Mouse (Mus musculus) neural tube, embryonic 12.5 days (tissue): ENCODE data around the gene Plppr3. TPM values are rescaled to one million over a fixed set of nuclear protein-coding genes. Genes with fewer than 3 reads are reported as not detected.

Experiments
- ATAC-seq: fragments of 200-750 bp; cut with Nextera tagmentation; 2 replicates; pipeline ENCODE4 v1.8.0; 2017; ENCODE audit warnings: low read depth, mild to moderate bottlenecking, moderate TSS enrichment, moderate library complexity; ENCODE audit not compliant: low FRiP score
- H3K27ac ChIP-seq: fragments of 300-500 bp; sonication (generic); 2 replicates; pipeline ENCODE4 v1.5.1; 2016
- H3K27me3 ChIP-seq: fragments of 300-500 bp; sonication (generic); replicated peaks from 2 replicates; pipeline ENCODE4 v1.6.1; 2016; ENCODE audit warnings: mild to moderate bottlenecking
- H3K36me3 ChIP-seq: fragments of 300-500 bp; sonication (generic); 2 replicates; pipeline ENCODE4 v1.6.1; 2016; ENCODE audit warnings: mild to moderate bottlenecking
- H3K4me1 ChIP-seq: fragments of 300-500 bp; sonication (generic); 2 replicates; pipeline ENCODE4 v1.6.1; 2016
- H3K4me2 ChIP-seq: fragments of 300-500 bp; sonication (generic); replicated peaks from 2 replicates; pipeline ENCODE4 v1.6.1; 2016; ENCODE audit warnings: mild to moderate bottlenecking
- H3K4me3 ChIP-seq: fragments of 300-500 bp; sonication (generic); 2 replicates; pipeline ENCODE4 v1.5.1; 2016
- H3K9ac ChIP-seq: fragments of 300-500 bp; sonication (generic); 2 replicates; pipeline ENCODE4 v1.6.1; 2016; ENCODE audit warnings: mild to moderate bottlenecking
- H3K9me3 ChIP-seq: fragments of 300-500 bp; sonication (generic); 2 replicates; pipeline ENCODE4 v1.6.1; 2016; ENCODE audit warnings: mild to moderate bottlenecking
- WGBS: fragments of 180-500 bp; shearing (Covaris S2); methylation state at CpG from one replicate; pipeline ENCODE4 v1.1.7; 2016; 5-methylcytosine and 5-hydroxymethylcytosine counted together
- polyA plus RNA-seq: library from polyadenylated mRNA; unstranded; fragments of >200 nt; fragmentation: Nextera tagmentation; extraction: Ambion mirVana; gene quantifications from 2 replicates; pipeline ENCODE4 v1.2.1, GENCODE M21; 2016

Gene Plppr3
- polyA plus RNA-seq, 1 experiment from 2014 or later = 296 TPM

GRCm38 (mm10) chr10:79879527-79879926 is 5.1 kb upstream of the Plppr3 start:
- ATAC-seq = no peak
- H3K27ac ChIP-seq = no peak overlapping the region
- H3K36me3 ChIP-seq = no peaks in the 10 kb centered on the region
- 40% methylated on average over 3 of the region's 3 CpGs for WGBS
- no peaks in the 10 kb centered on the region for H3K9me3 ChIP-seq
- H3K4me3 ChIP-seq = no peak overlapping the region
- H3K9ac ChIP-seq = no peak overlapping the region
- H3K4me2 ChIP-seq = no peak overlapping the region
- peaks cover 26% of the 10 kb centered on the region for H3K27me3 ChIP-seq
- peaks cover 23% of the 10 kb centered on the region for H3K4me1 ChIP-seq

- H3K9ac ChIP-seq = no peak overlapping the region
- WGBS = 47% methylated on average over 12 of the region's 12 CpGs
- H3K9me3 ChIP-seq = no peaks in the 10 kb centered on the region
- no peak for ATAC-seq
- H3K27me3 ChIP-seq = peaks cover 20% of the 10 kb centered on the region
- H3K4me2 ChIP-seq = no peak overlapping the region
- peaks cover 29% of the 10 kb centered on the region for H3K4me1 ChIP-seq
- H3K36me3 ChIP-seq = no peaks in the 10 kb centered on the region
- H3K27ac ChIP-seq = no peak overlapping the region
- H3K4me3 ChIP-seq = no peak overlapping the region
Measured at GRCm38 (mm10) chr10:79877757-79878156, 3.3 kb upstream of the Plppr3 start.

- Histone ChIP-seq H3K27ac (no peak overlapping the region), H3K36me3 (no peaks in the 10 kb centered on the region), H3K9ac (no peak overlapping the region), H3K27me3 (peaks cover 14% of the 10 kb centered on the region), H3K4me2 (no peak overlapping the region), H3K4me3 (no peak overlapping the region), H3K4me1 (peaks cover 31% of the 10 kb centered on the region), H3K9me3 (no peaks in the 10 kb centered on the region)
- no peak for ATAC-seq
- 54% methylated on average over 1 of the region's 1 CpGs for WGBS
Measured at GRCm38 (mm10) chr10:79877174-79877573, 2.7 kb upstream of the Plppr3 start.

GRCm38 (mm10) chr10:79873715-79874289 is 632 bp downstream of the Plppr3 start:
- Histone ChIP-seq H3K4me3 (peak overlapping the region; percentile 73), H3K27ac (peak overlapping the region; percentile 86), H3K9ac (peak overlapping the region; percentile 94), H3K4me2 (peak overlapping the region; percentile 80), H3K4me1 (peaks cover 42% of the 10 kb centered on the region), H3K9me3 (no peaks in the 10 kb centered on the region), H3K27me3 (no peaks in the 10 kb centered on the region), H3K36me3 (peaks cover 28% of the 10 kb centered on the region)
- WGBS = 2% methylated on average over 26 of the region's 26 CpGs
- peak; percentile 57 for ATAC-seq

GRCm38 (mm10) chr10:79873313-79873712 is 1.1 kb downstream of the Plppr3 start:
- H3K4me2 ChIP-seq = peak overlapping the region; percentile 80
- no peak overlapping the region for H3K27ac ChIP-seq
- H3K27me3 ChIP-seq = no peaks in the 10 kb centered on the region
- peak overlapping the region; percentile 73 for H3K4me3 ChIP-seq
- H3K4me1 ChIP-seq = peaks cover 42% of the 10 kb centered on the region
- H3K36me3 ChIP-seq = peaks cover 28% of the 10 kb centered on the region
- ATAC-seq = 0 out of 2 replicates have a peak, but pooled peaks have one; percentile 6
- 2% methylated on average over 6 of the region's 6 CpGs for WGBS
- H3K9ac ChIP-seq = peak overlapping the region; percentile 94
- H3K9me3 ChIP-seq = no peaks in the 10 kb centered on the region

GRCm38 (mm10) chr10:79872862-79873261 is 1.6 kb downstream of the Plppr3 start:
- H3K9ac ChIP-seq = peak overlapping the region; percentile 94
- no peak overlapping the region for H3K27ac ChIP-seq
- H3K27me3 ChIP-seq = no peaks in the 10 kb centered on the region
- 50% methylated on average over 3 of the region's 3 CpGs for WGBS
- peak overlapping the region; percentile 73 for H3K4me3 ChIP-seq
- no peaks in the 10 kb centered on the region for H3K9me3 ChIP-seq
- H3K4me2 ChIP-seq = peak overlapping the region; percentile 80
- peaks cover 28% of the 10 kb centered on the region for H3K36me3 ChIP-seq
- peaks cover 42% of the 10 kb centered on the region for H3K4me1 ChIP-seq
- no peak for ATAC-seq

GRCm38 (mm10) chr10:79871845-79872244 is 2.6 kb downstream of the Plppr3 start:
- H3K9me3 ChIP-seq = no peaks in the 10 kb centered on the region
- no peak overlapping the region for H3K27ac ChIP-seq
- ATAC-seq = no peak
- H3K9ac ChIP-seq = no peak overlapping the region
- peaks cover 36% of the 10 kb centered on the region for H3K36me3 ChIP-seq
- no peaks in the 10 kb centered on the region for H3K27me3 ChIP-seq
- peaks cover 43% of the 10 kb centered on the region for H3K4me1 ChIP-seq
- peak overlapping the region; percentile 80 for H3K4me2 ChIP-seq
- WGBS = 93% methylated on average over 8 of the region's 8 CpGs
- 0 out of 2 replicates have a peak overlapping the region, but pooled peaks have one; percentile 5 for H3K4me3 ChIP-seq

GRCm38 (mm10) chr10:79866601-79867000 is 7.8 kb downstream of the Plppr3 start:
- 77% methylated on average over 11 of the region's 11 CpGs for WGBS
- no peak for ATAC-seq
- no peaks in the 10 kb centered on the region for H3K27me3 ChIP-seq
- no peak overlapping the region for H3K4me2 ChIP-seq
- no peak overlapping the region for H3K9ac ChIP-seq
- H3K4me3 ChIP-seq = no peak overlapping the region
- H3K4me1 ChIP-seq = peaks cover 28% of the 10 kb centered on the region
- H3K27ac ChIP-seq = no peak overlapping the region; the same call in 1 of the 2 replicates
- no peaks in the 10 kb centered on the region for H3K9me3 ChIP-seq
- peaks cover 83% of the 10 kb centered on the region for H3K36me3 ChIP-seq

- Histone ChIP-seq H3K27me3 (no peaks in the 10 kb centered on the region), H3K36me3 (peaks cover 83% of the 10 kb centered on the region), H3K4me2 (no peak overlapping the region), H3K27ac (no peak overlapping the region), H3K4me1 (peaks cover 26% of the 10 kb centered on the region; the same call in 1 of the 2 replicates), H3K9ac (no peak overlapping the region), H3K9me3 (no peaks in the 10 kb centered on the region), H3K4me3 (no peak overlapping the region)
- no peak for ATAC-seq
- WGBS = 77% methylated on average over 19 of the region's 19 CpGs
Measured at GRCm38 (mm10) chr10:79865801-79866295, 8.6 kb downstream of the Plppr3 start.

GRCm38 (mm10) chr10:79865189-79865601 is 9.2 kb downstream of the Plppr3 start:
- Histone ChIP-seq H3K4me3 (no peak overlapping the region), H3K36me3 (peaks cover 85% of the 10 kb centered on the region), H3K9ac (no peak overlapping the region; the same call in 1 of the 2 replicates), H3K27ac (no peak overlapping the region), H3K4me2 (no peak overlapping the region), H3K27me3 (no peaks in the 10 kb centered on the region), H3K4me1 (peaks cover 26% of the 10 kb centered on the region; the same call in 1 of the 2 replicates), H3K9me3 (no peaks in the 10 kb centered on the region)
- 66% methylated on average over 12 of the region's 12 CpGs for WGBS
- ATAC-seq = 0 out of 2 replicates have a peak, but pooled peaks have one; percentile 13

- H3K9ac ChIP-seq = no peak overlapping the region
- 59% methylated on average over 10 of the region's 10 CpGs for WGBS
- H3K27me3 ChIP-seq = no peaks in the 10 kb centered on the region
- peaks cover 24% of the 10 kb centered on the region for H3K4me1 ChIP-seq
- ATAC-seq = no peak
- H3K4me3 ChIP-seq = no peak overlapping the region
- peaks cover 86% of the 10 kb centered on the region for H3K36me3 ChIP-seq
- no peak overlapping the region for H3K4me2 ChIP-seq
- H3K27ac ChIP-seq = 0 out of 2 replicates have a peak overlapping the region, but pooled peaks have one; percentile 32
- no peaks in the 10 kb centered on the region for H3K9me3 ChIP-seq
Measured at GRCm38 (mm10) chr10:79864351-79865188, 9.9 kb downstream of the Plppr3 start.

- Histone ChIP-seq H3K27ac (no peak overlapping the region), H3K9me3 (no peaks in the 10 kb centered on the region), H3K4me2 (no peak overlapping the region), H3K9ac (no peak overlapping the region), H3K4me1 (peaks cover 30% of the 10 kb centered on the region), H3K27me3 (no peaks in the 10 kb centered on the region), H3K36me3 (peaks cover 92% of the 10 kb centered on the region), H3K4me3 (no peak overlapping the region)
- no peak for ATAC-seq
- WGBS = 84% methylated on average over 10 of the region's 10 CpGs
Measured at GRCm38 (mm10) chr10:79862925-79863324, 11.5 kb downstream of the Plppr3 start.
